Mouse (Mus musculus): ENCODE results near the gene Rnls.

Gene Rnls

GRCm38 (mm10) chr19:33259164-33259563 is 132.9 kb downstream of the Rnls start:
- no peak for DNase-seq

GRCm38 (mm10) chr19:33253893-33254292 is 138.2 kb downstream of the Rnls start:
- DNase-seq = no peak

GRCm38 (mm10) chr19:33252226-33252625 is 139.9 kb downstream of the Rnls start:
- no peak for DNase-seq

- no peak for DNase-seq
Observed at GRCm38 (mm10) chr19:33244196-33244595, 147.9 kb downstream of the Rnls start.

GRCm38 (mm10) chr19:33240386-33240785 is 151.7 kb downstream of the Rnls start:
- no peak for DNase-seq

GRCm38 (mm10) chr19:33232902-33233301 is 159.2 kb downstream of the Rnls start:
- DNase-seq = no peak

GRCm38 (mm10) chr19:33231303-33231702 is 160.8 kb downstream of the Rnls start:
- no peak for DNase-seq

GRCm38 (mm10) chr19:33227004-33227403 is 165.1 kb downstream of the Rnls start:
- peak; percentile 61 for DNase-seq

- DNase-seq = no peak
Observed at GRCm38 (mm10) chr19:33225858-33226705, 166.0 kb downstream of the Rnls start.

GRCm38 (mm10) chr19:33225002-33225376 is 167.1 kb downstream of the Rnls start:
- DNase-seq = no peak

- DNase-seq = peak; percentile 56
Observed at GRCm38 (mm10) chr19:33224181-33225001, 167.7 kb downstream of the Rnls start.

GRCm38 (mm10) chr19:33223766-33224165 is 168.3 kb downstream of the Rnls start:
- DNase-seq = no peak

GRCm38 (mm10) chr19:33223276-33223675 is 168.8 kb downstream of the Rnls start:
- peak; percentile 89 for DNase-seq

GRCm38 (mm10) chr19:33222595-33223223 is 169.4 kb downstream of the Rnls start:
- peak; percentile 12 for DNase-seq

- no peak for DNase-seq
Observed at GRCm38 (mm10) chr19:33217791-33218300, 174.2 kb downstream of the Rnls start.

GRCm38 (mm10) chr19:33209709-33210108 is 182.4 kb downstream of the Rnls start:
- DNase-seq = no peak

- DNase-seq = no peak
Observed at GRCm38 (mm10) chr19:33207991-33208390, 184.1 kb downstream of the Rnls start.

GRCm38 (mm10) chr19:33205389-33205788 is 186.7 kb downstream of the Rnls start:
- DNase-seq = no peak

GRCm38 (mm10) chr19:33202422-33202821 is 189.7 kb downstream of the Rnls start:
- DNase-seq = no peak

- no peak for DNase-seq
Observed at GRCm38 (mm10) chr19:33201181-33201580, 190.9 kb downstream of the Rnls start.

GRCm38 (mm10) chr19:33192064-33192463 is 200.0 kb downstream of the Rnls start:
- DNase-seq = no peak

- DNase-seq = no peak
Observed at GRCm38 (mm10) chr19:33188766-33189165, 203.3 kb downstream of the Rnls start.

GRCm38 (mm10) chr19:33179595-33179994 is 212.5 kb downstream of the Rnls start:
- no peak for DNase-seq

Measured in kidney, adult 11 months (tissue).